Mouse (Mus musculus): Measurements from ENCODE around the gene Bloc1s4. TPM values are rescaled to one million over a fixed set of nuclear protein-coding genes. Genes with fewer than 3 reads are reported as not detected.
A peak's percentile ranks its signal among the peaks of the same experiment; 100 is the strongest.

Gene Bloc1s4
- polyA plus RNA-seq, 1 experiment from 2014 or later = 23.5 TPM

DNA sequence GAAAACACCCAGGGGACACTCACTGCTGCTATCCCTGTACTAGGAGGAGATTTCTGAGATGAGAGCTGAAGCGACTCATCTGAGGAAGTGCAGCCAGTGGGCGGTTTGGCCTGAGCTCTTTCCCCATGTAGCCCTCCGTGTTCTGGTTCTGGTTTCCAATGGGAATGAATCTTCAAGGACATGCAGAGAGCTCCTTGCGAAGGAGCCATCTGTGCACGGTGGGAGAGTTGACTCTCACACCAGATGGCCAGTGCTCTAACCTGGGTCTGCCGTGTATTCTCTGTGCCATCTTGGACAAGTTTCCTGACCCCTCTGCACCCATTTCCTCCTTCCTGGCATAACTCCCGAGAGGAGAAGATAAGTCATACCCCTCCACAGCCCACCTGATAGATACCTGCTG, 20.7 kb downstream of the Bloc1s4 start:
- WGBS = 78% methylated on average over 7 of the region's 7 CpGs
- H3K27ac ChIP-seq (ENCODE audit: low read length) = no peak overlapping the region
- H3K27me3 ChIP-seq (ENCODE audit: control insufficient read depth, insufficient read depth, low read length) = no peaks in the 10 kb centered on the region
- no peak for ATAC-seq (ENCODE audit: insufficient number of reproducible peaks, insufficient read depth, low FRiP score, low read depth)
- H3K4me1 ChIP-seq (ENCODE audit: control insufficient read depth, insufficient read depth, low read length) = no peaks in the 10 kb centered on the region
- H3K9ac ChIP-seq (replicated peaks; ENCODE audit: low read depth, low read length) = no peak overlapping the region
- H3K4me3 ChIP-seq (ENCODE audit: low read depth, low read length) = no peak overlapping the region
- no peak overlapping the region for H3K4me2 ChIP-seq (replicated peaks; ENCODE audit: low read depth, low read length)
- no peaks in the 10 kb centered on the region for H3K9me3 ChIP-seq (ENCODE audit: control insufficient read depth, low read depth, low read length)
- H3K36me3 ChIP-seq (ENCODE audit: control insufficient read depth, insufficient read depth, low read length) = no peaks in the 10 kb centered on the region

DNA sequence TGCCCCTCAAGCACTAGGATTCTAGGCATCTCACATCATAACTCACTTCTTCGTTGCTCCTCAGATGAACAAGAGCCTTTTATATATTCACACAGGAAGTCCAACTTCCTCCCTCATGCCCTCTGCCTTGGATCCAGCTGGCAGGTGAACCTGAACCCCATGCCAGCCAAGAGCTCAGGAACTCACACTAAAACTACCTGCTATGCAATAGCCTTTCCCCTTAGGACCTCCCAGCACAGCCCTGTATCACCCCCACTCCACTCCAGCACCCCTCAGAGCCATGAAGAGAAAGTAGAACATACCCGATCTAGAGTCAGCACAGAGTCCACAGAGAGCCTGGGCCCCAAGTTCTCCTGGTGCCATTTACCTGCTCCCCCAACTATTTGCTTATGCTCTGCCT, 21.3 kb downstream of the Bloc1s4 start:
- H3K36me3 ChIP-seq (ENCODE audit: control insufficient read depth, insufficient read depth, low read length) = no peaks in the 10 kb centered on the region
- no peaks in the 10 kb centered on the region for H3K27me3 ChIP-seq (ENCODE audit: control insufficient read depth, insufficient read depth, low read length)
- no peak overlapping the region for H3K4me2 ChIP-seq (replicated peaks; ENCODE audit: low read depth, low read length)
- H3K27ac ChIP-seq (ENCODE audit: low read length) = no peak overlapping the region
- H3K9ac ChIP-seq (replicated peaks; ENCODE audit: low read depth, low read length) = no peak overlapping the region
- no peaks in the 10 kb centered on the region for H3K9me3 ChIP-seq (ENCODE audit: control insufficient read depth, low read depth, low read length)
- H3K4me1 ChIP-seq (ENCODE audit: control insufficient read depth, insufficient read depth, low read length) = no peaks in the 10 kb centered on the region
- H3K4me3 ChIP-seq (ENCODE audit: low read depth, low read length) = no peak overlapping the region
- ATAC-seq (ENCODE audit: insufficient number of reproducible peaks, insufficient read depth, low FRiP score, low read depth) = no peak
- WGBS = 68% methylated on average over 2 of the region's 2 CpGs

DNA sequence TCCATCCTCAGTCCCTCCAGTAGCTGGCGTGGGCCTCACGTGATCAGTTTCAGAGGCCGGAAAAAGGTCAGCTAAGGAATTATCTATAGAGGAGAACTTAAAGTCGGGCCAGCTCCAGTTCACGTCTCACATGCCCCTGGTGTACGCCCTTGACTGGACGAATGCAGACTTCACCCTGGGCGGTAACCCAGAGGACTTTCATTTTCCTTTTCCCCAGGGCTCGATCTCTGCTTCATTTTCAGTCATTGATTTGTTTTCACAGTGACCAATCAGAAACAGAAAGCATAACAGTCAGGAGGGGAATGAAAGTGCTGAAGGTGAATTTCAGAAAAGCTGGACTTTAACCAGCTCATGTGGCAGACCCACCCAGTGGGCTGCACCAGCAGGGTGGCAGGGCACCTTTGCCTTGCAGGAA, 22.1 kb downstream of the Bloc1s4 start:
- Histone ChIP-seq H3K4me2 (replicated peaks; ENCODE audit: low read depth, low read length) (no peak overlapping the region), H3K27ac (ENCODE audit: low read length) (no peak overlapping the region), H3K9ac (replicated peaks; ENCODE audit: low read depth, low read length) (no peak overlapping the region), H3K36me3 (ENCODE audit: control insufficient read depth, insufficient read depth, low read length) (no peaks in the 10 kb centered on the region), H3K4me1 (ENCODE audit: control insufficient read depth, insufficient read depth, low read length) (no peaks in the 10 kb centered on the region), H3K9me3 (ENCODE audit: control insufficient read depth, low read depth, low read length) (no peaks in the 10 kb centered on the region), H3K4me3 (ENCODE audit: low read depth, low read length) (no peak overlapping the region), H3K27me3 (ENCODE audit: control insufficient read depth, insufficient read depth, low read length) (no peaks in the 10 kb centered on the region)
- peak; percentile 54 for ATAC-seq (ENCODE audit: insufficient number of reproducible peaks, insufficient read depth, low FRiP score, low read depth)
- 60% methylated on average over 9 of the region's 9 CpGs for WGBS

DNA sequence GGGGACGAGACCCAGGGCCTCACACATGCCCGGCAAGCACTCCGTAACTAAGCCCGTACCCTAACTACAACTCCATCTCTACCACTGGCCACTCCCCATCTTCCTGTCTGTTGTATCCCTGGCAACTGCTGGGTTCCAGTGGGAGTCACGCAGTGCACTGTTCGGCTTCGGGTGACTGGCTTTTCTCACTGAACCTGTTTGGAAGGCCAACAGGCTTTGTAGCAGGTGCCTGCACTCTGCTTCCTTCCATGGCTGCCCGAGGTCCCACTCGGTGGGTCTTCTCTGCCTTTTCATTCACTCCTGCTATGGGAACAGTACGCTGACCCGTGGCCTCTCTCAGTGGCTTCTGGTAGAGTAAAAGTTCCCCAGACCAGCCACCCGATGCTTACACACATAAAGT, 22.6 kb downstream of the Bloc1s4 start:
- ATAC-seq (ENCODE audit: insufficient number of reproducible peaks, insufficient read depth, low FRiP score, low read depth) = no peak

DNA sequence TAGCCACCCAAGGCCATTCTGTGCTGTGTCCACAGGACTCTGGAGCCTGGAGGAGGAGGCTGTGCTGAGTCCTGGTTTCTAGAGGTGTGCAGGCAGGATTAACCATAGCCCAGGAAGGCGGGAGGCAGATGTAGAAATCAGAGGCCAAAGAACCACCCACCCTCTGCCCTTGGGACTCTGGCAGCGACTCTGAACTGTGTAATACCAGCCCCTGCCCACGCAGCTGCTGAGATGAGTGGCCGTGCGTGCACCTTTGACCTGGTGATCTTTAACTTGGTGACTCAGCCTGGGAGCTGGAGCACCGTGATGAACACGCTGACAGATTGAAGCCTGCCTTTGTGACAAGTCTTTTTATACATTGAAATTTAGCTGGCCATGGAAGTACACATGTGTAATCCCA, 24.2 kb downstream of the Bloc1s4 start:
- WGBS = 53% methylated on average over 7 of the region's 7 CpGs
- H3K36me3 ChIP-seq (ENCODE audit: control insufficient read depth, insufficient read depth, low read length) = no peaks in the 10 kb centered on the region
- no peaks in the 10 kb centered on the region for H3K4me1 ChIP-seq (ENCODE audit: control insufficient read depth, insufficient read depth, low read length)
- H3K27me3 ChIP-seq (ENCODE audit: control insufficient read depth, insufficient read depth, low read length) = no peaks in the 10 kb centered on the region
- no peak overlapping the region for H3K9ac ChIP-seq (replicated peaks; ENCODE audit: low read depth, low read length)
- H3K4me3 ChIP-seq (ENCODE audit: low read depth, low read length) = no peak overlapping the region
- H3K27ac ChIP-seq (ENCODE audit: low read length) = no peak overlapping the region
- no peaks in the 10 kb centered on the region for H3K9me3 ChIP-seq (ENCODE audit: control insufficient read depth, low read depth, low read length)
- H3K4me2 ChIP-seq (replicated peaks; ENCODE audit: low read depth, low read length) = no peak overlapping the region
- no peak for ATAC-seq (ENCODE audit: insufficient number of reproducible peaks, insufficient read depth, low FRiP score, low read depth)

More for the DNA sequence above, 22.6 kb downstream of the Bloc1s4 start:
- Histone ChIP-seq H3K27ac (ENCODE audit: low read length) (no peak overlapping the region), H3K36me3 (ENCODE audit: control insufficient read depth, insufficient read depth, low read length) (no peaks in the 10 kb centered on the region), H3K9ac (replicated peaks; ENCODE audit: low read depth, low read length) (no peak overlapping the region), H3K4me3 (ENCODE audit: low read depth, low read length) (no peak overlapping the region), H3K9me3 (ENCODE audit: control insufficient read depth, low read depth, low read length) (no peaks in the 10 kb centered on the region), H3K4me1 (ENCODE audit: control insufficient read depth, insufficient read depth, low read length) (no peaks in the 10 kb centered on the region), H3K27me3 (ENCODE audit: control insufficient read depth, insufficient read depth, low read length) (no peaks in the 10 kb centered on the region), H3K4me2 (replicated peaks; ENCODE audit: low read depth, low read length) (no peak overlapping the region)
- WGBS = 42% methylated on average over 12 of the region's 12 CpGs

DNA sequence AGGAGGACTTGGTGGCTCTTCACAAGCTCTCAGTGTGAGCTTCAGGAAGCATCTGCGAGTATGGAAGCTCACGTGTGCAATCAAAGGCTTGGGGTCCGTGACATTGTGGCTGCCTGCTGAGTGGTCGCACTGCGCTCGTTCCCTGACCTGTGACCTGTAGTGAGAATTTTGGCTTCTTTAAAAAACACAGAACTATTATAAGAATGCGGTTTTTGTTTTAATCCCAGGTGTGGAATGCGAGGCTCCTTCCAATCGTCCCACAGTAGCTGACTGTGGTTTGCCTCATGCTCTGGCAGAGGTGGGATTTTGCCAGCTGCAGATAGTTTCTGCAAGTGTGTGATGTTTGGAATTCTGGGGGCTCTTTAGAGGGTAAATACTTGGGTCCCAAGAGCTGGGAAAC, 25.1 kb downstream of the Bloc1s4 start:
- Histone ChIP-seq H3K4me2 (replicated peaks; ENCODE audit: low read depth, low read length) (no peak overlapping the region), H3K4me1 (ENCODE audit: control insufficient read depth, insufficient read depth, low read length) (no peaks in the 10 kb centered on the region), H3K9ac (replicated peaks; ENCODE audit: low read depth, low read length) (no peak overlapping the region), H3K4me3 (ENCODE audit: low read depth, low read length) (no peak overlapping the region), H3K9me3 (ENCODE audit: control insufficient read depth, low read depth, low read length) (no peaks in the 10 kb centered on the region), H3K36me3 (ENCODE audit: control insufficient read depth, insufficient read depth, low read length) (no peaks in the 10 kb centered on the region), H3K27me3 (ENCODE audit: control insufficient read depth, insufficient read depth, low read length) (no peaks in the 10 kb centered on the region), H3K27ac (ENCODE audit: low read length) (no peak overlapping the region)
- no peak for ATAC-seq (ENCODE audit: insufficient number of reproducible peaks, insufficient read depth, low FRiP score, low read depth)
- WGBS = 80% methylated on average over 9 of the region's 9 CpGs

DNA sequence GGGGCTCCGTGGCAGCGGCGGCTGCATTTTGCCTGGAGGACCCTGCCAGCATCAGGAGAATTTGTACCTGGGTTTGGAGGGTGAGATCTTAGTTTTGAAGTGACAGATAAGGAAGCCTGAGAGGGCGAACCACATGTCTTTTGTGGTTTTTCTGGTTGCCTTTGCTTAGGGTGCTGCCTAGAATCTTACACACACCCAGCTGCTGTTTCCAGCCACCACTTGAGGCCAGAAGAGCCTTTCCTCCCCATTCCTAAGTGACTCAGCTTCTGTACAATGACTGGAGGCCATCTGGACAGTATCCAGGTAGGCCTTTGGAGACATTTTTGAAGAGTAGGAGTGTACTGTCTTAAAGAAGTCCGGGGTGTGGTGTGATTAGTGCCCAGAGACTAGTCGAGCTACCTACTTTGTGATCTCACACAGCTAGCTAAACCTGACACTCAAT, 26.0 kb downstream of the Bloc1s4 start:
- 72% methylated on average over 6 of the region's 6 CpGs for WGBS

DNA sequence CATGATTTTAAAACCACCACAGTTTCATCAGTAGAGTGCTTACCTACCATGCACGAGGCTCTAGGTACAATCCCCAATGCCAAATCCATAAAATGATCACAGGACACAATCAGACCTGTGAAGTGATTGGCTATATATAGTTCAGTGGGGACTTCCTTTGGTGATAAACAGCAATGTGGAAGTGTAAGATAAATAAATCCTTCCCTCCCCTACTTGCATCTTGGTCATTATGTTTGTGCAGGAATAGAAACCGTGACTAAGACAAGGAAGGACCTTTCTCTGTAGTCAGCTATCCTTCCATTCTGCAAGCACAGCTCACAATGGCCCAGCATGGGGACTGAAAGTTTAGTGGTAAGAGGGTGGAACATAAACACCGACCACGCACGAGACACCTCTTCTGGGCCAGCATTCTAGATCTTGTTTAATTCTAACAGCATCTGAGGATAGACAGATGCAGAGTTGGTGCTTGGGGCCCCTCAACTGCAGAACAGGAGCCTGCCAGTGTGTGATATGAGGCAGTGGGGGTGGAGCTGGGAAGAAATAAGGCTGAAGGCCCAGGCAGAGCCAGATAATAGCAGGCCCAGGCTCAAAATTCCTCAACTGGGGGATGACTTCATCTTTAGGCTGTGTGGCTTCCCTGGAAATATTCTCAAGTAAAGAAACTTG, 27.6 kb downstream of the Bloc1s4 start:
- Histone ChIP-seq H3K36me3 (ENCODE audit: control insufficient read depth, insufficient read depth, low read length) (no peaks in the 10 kb centered on the region), H3K4me1 (ENCODE audit: control insufficient read depth, insufficient read depth, low read length) (no peaks in the 10 kb centered on the region), H3K9ac (replicated peaks; ENCODE audit: low read depth, low read length) (no peak overlapping the region), H3K4me3 (ENCODE audit: low read depth, low read length) (no peak overlapping the region), H3K27me3 (ENCODE audit: control insufficient read depth, insufficient read depth, low read length) (no peaks in the 10 kb centered on the region), H3K27ac (ENCODE audit: low read length) (no peak overlapping the region), H3K9me3 (ENCODE audit: control insufficient read depth, low read depth, low read length) (no peaks in the 10 kb centered on the region), H3K4me2 (replicated peaks; ENCODE audit: low read depth, low read length) (no peak overlapping the region)
- WGBS = 64% methylated on average over 5 of the region's 5 CpGs
- ATAC-seq (ENCODE audit: insufficient number of reproducible peaks, insufficient read depth, low FRiP score, low read depth) = peak; percentile 73; the same call in 1 of the 2 replicates

More for the DNA sequence above, 26.0 kb downstream of the Bloc1s4 start:
- Histone ChIP-seq H3K27me3 (ENCODE audit: control insufficient read depth, insufficient read depth, low read length) (no peaks in the 10 kb centered on the region), H3K36me3 (ENCODE audit: control insufficient read depth, insufficient read depth, low read length) (no peaks in the 10 kb centered on the region), H3K4me3 (ENCODE audit: low read depth, low read length) (no peak overlapping the region), H3K4me1 (ENCODE audit: control insufficient read depth, insufficient read depth, low read length) (no peaks in the 10 kb centered on the region), H3K9me3 (ENCODE audit: control insufficient read depth, low read depth, low read length) (no peaks in the 10 kb centered on the region), H3K27ac (ENCODE audit: low read length) (no peak overlapping the region), H3K4me2 (replicated peaks; ENCODE audit: low read depth, low read length) (no peak overlapping the region), H3K9ac (replicated peaks; ENCODE audit: low read depth, low read length) (no peak overlapping the region)
- ATAC-seq (ENCODE audit: insufficient number of reproducible peaks, insufficient read depth, low FRiP score, low read depth) = no peak

DNA sequence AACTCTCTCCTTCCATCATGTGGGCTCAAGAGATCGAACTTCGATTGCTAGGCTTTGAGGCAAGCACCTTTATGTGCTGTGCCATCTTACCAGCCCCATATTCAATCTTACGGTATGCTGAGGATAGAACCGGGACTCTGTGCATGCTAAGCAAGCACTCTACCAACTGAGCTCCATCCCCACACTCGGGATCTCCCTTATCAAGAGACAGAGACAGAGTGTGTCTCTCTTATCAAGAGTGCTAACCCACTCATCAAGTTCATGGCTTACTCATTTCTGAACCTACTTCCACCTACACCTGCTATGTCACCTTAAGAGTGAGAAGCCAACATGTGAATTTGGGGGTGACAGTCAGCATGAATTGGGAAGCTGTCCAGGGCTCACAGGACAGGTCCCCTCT, 28.2 kb downstream of the Bloc1s4 start:
- no peak for ATAC-seq (ENCODE audit: insufficient number of reproducible peaks, insufficient read depth, low FRiP score, low read depth)
- H3K36me3 ChIP-seq (ENCODE audit: control insufficient read depth, insufficient read depth, low read length) = no peaks in the 10 kb centered on the region
- no peaks in the 10 kb centered on the region for H3K9me3 ChIP-seq (ENCODE audit: control insufficient read depth, low read depth, low read length)
- no peak overlapping the region for H3K27ac ChIP-seq (ENCODE audit: low read length)
- H3K9ac ChIP-seq (replicated peaks; ENCODE audit: low read depth, low read length) = no peak overlapping the region
- H3K27me3 ChIP-seq (ENCODE audit: control insufficient read depth, insufficient read depth, low read length) = no peaks in the 10 kb centered on the region
- no peak overlapping the region for H3K4me3 ChIP-seq (ENCODE audit: low read depth, low read length)
- no peaks in the 10 kb centered on the region for H3K4me1 ChIP-seq (ENCODE audit: control insufficient read depth, insufficient read depth, low read length)
- H3K4me2 ChIP-seq (replicated peaks; ENCODE audit: low read depth, low read length) = no peak overlapping the region
- WGBS = 87% methylated on average over 5 of the region's 5 CpGs
